20 mouse cellular contexts compared by ENCODE assay signal in the genomic region with DNA sequence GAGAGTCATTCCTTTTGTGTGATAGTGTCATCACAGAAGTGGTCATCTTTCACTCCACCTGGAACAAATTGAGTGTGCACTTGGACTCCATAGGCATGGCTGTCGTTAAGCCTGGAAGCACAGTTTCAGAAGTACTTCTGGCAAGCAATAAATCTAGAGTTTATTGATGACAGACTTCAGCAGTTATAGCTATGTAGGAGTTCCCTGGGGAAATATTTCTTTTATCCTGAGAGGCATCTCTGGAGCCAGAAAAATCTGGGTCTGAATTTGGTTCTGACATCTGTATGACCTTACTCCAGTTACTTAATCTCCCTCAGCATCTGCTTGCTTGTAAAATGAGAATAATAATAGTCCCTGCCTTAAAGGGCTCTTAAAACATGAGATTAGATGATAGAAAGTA.
DNase-seq lines count a peak whose midpoint lies in the region; ATAC-seq lines count a peak whose summit lies in the region.
"Had no signal": no experiment of that assay in that cellular context is flagged by ENCODE, and none has a peak within 500 bp of the region (broad histone marks: within the 10 kb centered on the region; RNA-seq: fewer than 3 reads in every experiment).

No protein-coding gene starts in this region.

- H3K27ac ChIP-seq in limb, embryonic 12.5 days, result no peak overlapping the region
- H3K27ac ChIP-seq in limb, embryonic 10.5 days, result no peak overlapping the region
- H3K27ac ChIP-seq in embryonic facial prominence, embryonic 14.5 days (replicated peaks; ENCODE audit: low read depth, low read length), result no peak overlapping the region
- H3K27ac ChIP-seq: forebrain, embryonic 15.5 days; heart, embryonic 10.5 days; heart, embryonic 15.5 days; hindbrain, embryonic 10.5 days; hindbrain, embryonic 14.5 days; intestine, embryonic 15.5 days had no signal

- H3K36me3 ChIP-seq in limb, embryonic 12.5 days, result no peaks in the 10 kb centered on the region
- no peaks in the 10 kb centered on the region for H3K36me3 ChIP-seq in limb, embryonic 10.5 days
- no peaks in the 10 kb centered on the region for H3K36me3 ChIP-seq in embryonic facial prominence, embryonic 14.5 days (ENCODE audit: control insufficient read depth, insufficient read depth, low read length)
- H3K36me3 ChIP-seq: forebrain, embryonic 15.5 days; heart, embryonic 10.5 days; heart, embryonic 15.5 days; hindbrain, embryonic 10.5 days; intestine, embryonic 15.5 days had no signal

- no peaks in the 10 kb centered on the region for H3K27me3 ChIP-seq in limb, embryonic 12.5 days
- H3K27me3 ChIP-seq in limb, embryonic 10.5 days (ENCODE audit: low read depth, poor library complexity, severe bottlenecking), result no peaks in the 10 kb centered on the region
- no peaks in the 10 kb centered on the region for H3K27me3 ChIP-seq in embryonic facial prominence, embryonic 14.5 days (replicated peaks; ENCODE audit: control insufficient read depth, insufficient read depth, low read length)
- H3K27me3 ChIP-seq: forebrain, embryonic 15.5 days; heart, embryonic 15.5 days; intestine, embryonic 15.5 days; Patski had no signal

- DNase-seq in limb, embryonic 10.5 days (ENCODE audit: low spot score), result no peak
- peak; percentile 35 for DNase-seq in embryonic facial prominence, embryonic 14.5 days (ENCODE audit: low spot score)
- peak; percentile 39 for DNase-seq in mesoderm, embryonic 11.5 days (ENCODE audit: low read depth, low spot score)
- DNase-seq in cerebellum, adult 11-12 months, result no peak
- no peak for DNase-seq in right cerebral cortex, postnatal 36 days (ENCODE audit: low spot score in 2 of 2)
- DNase-seq: adrenal gland, postnatal 36 days; cerebellum, adult 8-10 months; cerebellum, postnatal 14 days; gastrocnemius, postnatal 10 days; heart, adult 18-20 months; heart, postnatal 14 days had no signal

- WGBS in limb, embryonic 12.5 days, result 7% methylated on average over 1 of the region's 1 CpGs
- 6% methylated on average over 1 of the region's 1 CpGs for WGBS in limb, embryonic 10.5 days
- WGBS in embryonic facial prominence, embryonic 14.5 days, result 23% methylated on average over 1 of the region's 1 CpGs

- no peak overlapping the region for H3K9ac ChIP-seq in limb, embryonic 12.5 days (replicated peaks)
- no peak overlapping the region for H3K9ac ChIP-seq in embryonic facial prominence, embryonic 14.5 days (ENCODE audit: low read depth, low read length)
- H3K9ac ChIP-seq: forebrain, embryonic 15.5 days; heart, embryonic 15.5 days; hindbrain, embryonic 14.5 days; intestine, embryonic 15.5 days had no signal

- no peaks in the 10 kb centered on the region for H3K9me3 ChIP-seq in limb, embryonic 12.5 days
- H3K9me3 ChIP-seq in limb, embryonic 10.5 days (replicated peaks), result no peaks in the 10 kb centered on the region
- H3K9me3 ChIP-seq in embryonic facial prominence, embryonic 14.5 days (ENCODE audit: control insufficient read depth, low read length), result no peaks in the 10 kb centered on the region
- H3K9me3 ChIP-seq: forebrain, embryonic 15.5 days; heart, embryonic 10.5 days; heart, embryonic 15.5 days; hindbrain, embryonic 10.5 days; intestine, embryonic 15.5 days had no signal

- H3K4me3 ChIP-seq in limb, embryonic 12.5 days (replicated peaks), result no peak overlapping the region
- no peak overlapping the region for H3K4me3 ChIP-seq in limb, embryonic 10.5 days
- no peak overlapping the region for H3K4me3 ChIP-seq in embryonic facial prominence, embryonic 14.5 days (ENCODE audit: low read depth, low read length)
- H3K4me3 ChIP-seq: forebrain, embryonic 15.5 days; heart, embryonic 10.5 days; heart, embryonic 15.5 days; hindbrain, embryonic 10.5 days; intestine, embryonic 15.5 days had no signal

- 0 out of 2 replicates have a peak, but pooled peaks have one; percentile 42 for ATAC-seq in limb, embryonic 12.5 days (ENCODE audit: insufficient number of reproducible peaks, insufficient read depth, low FRiP score, low TSS enrichment, low read depth)
- ATAC-seq in embryonic facial prominence, embryonic 14.5 days (ENCODE audit: low read depth), result no peak
- ATAC-seq: activated CD4-positive, CD25-positive, alpha-beta regulatory T cell, adult 4 months; forebrain, embryonic 15.5 days; intestine, embryonic 15.5 days; Patski had no signal

- no peak overlapping the region for H3K4me2 ChIP-seq in limb, embryonic 12.5 days
- no peak overlapping the region for H3K4me2 ChIP-seq in embryonic facial prominence, embryonic 14.5 days (ENCODE audit: low read depth, low read length)
- H3K4me2 ChIP-seq: forebrain, embryonic 15.5 days; heart, embryonic 15.5 days; hindbrain, embryonic 14.5 days; intestine, embryonic 15.5 days had no signal

- H3K4me1 ChIP-seq in limb, embryonic 12.5 days (replicated peaks), result no peaks in the 10 kb centered on the region
- no peaks in the 10 kb centered on the region; the same call in 1 of the 2 replicates for H3K4me1 ChIP-seq in limb, embryonic 10.5 days
- H3K4me1 ChIP-seq in embryonic facial prominence, embryonic 14.5 days (ENCODE audit: control insufficient read depth, insufficient read depth, low read length), result 0 out of 2 replicates have a peak, but pooled peaks cover 3% of the 10 kb centered on the region
- H3K4me1 ChIP-seq: forebrain, embryonic 15.5 days; heart, embryonic 10.5 days; heart, embryonic 15.5 days; hindbrain, embryonic 10.5 days; intestine, embryonic 15.5 days had no signal

Comparison
In these comparisons a context has a peak if more than half of its experiments do, and no peak if none do; other contexts are left out.
1. DNase-seq: peak in embryonic facial prominence, embryonic 14.5 days (single experiment) and mesoderm, embryonic 11.5 days (single experiment); none in limb, embryonic 10.5 days (single experiment), cerebellum, adult 11-12 months (single experiment) and right cerebral cortex, postnatal 36 days (0 of 2).